Mouse (Mus musculus) small intestine, adult 2 months (tissue): ENCODE measurements around the gene Ptprq. TPM values are rescaled to one million over a fixed set of nuclear protein-coding genes. Genes with fewer than 3 reads are reported as not detected.
A peak's percentile ranks its signal among the peaks of the same experiment; 100 is the strongest.

ENCODE experiments used
- H3K27ac ChIP-seq: fragments of 200-500 bp; 2 replicates; pipeline ENCODE4 v1.5.1; 2012; ENCODE audit warnings: low read depth, low read length, control low read depth, inconsistent platforms; ENCODE audit not compliant: insufficient read depth
- H3K27me3 ChIP-seq: fragments of 200-500 bp; 2 replicates; pipeline ENCODE4 v1.6.1; 2012; ENCODE audit warnings: mild to moderate bottlenecking, moderate library complexity, low read length, inconsistent platforms; ENCODE audit not compliant: control insufficient read depth, insufficient read depth
- H3K36me3 ChIP-seq: fragments of 200-500 bp; 2 replicates; pipeline ENCODE4 v1.6.1; 2012; ENCODE audit warnings: mild to moderate bottlenecking, low read length, control low read depth, inconsistent platforms; ENCODE audit not compliant: control insufficient read depth, insufficient read depth
- H3K4me1 ChIP-seq: fragments of 200-500 bp; 2 replicates; pipeline ENCODE4 v1.6.1; 2012; ENCODE audit warnings: low read length, inconsistent platforms, mixed read lengths; ENCODE audit not compliant: control insufficient read depth, insufficient read depth, insufficient read length
- H3K4me3 ChIP-seq: fragments of 200-500 bp; 2 replicates; pipeline ENCODE4 v1.5.1; 2012; ENCODE audit warnings: low read depth, mild to moderate bottlenecking, control low read depth, inconsistent platforms, low read length, moderate library complexity
- CTCF ChIP-seq: fragments of 200-500 bp; IDR thresholded peaks from 2 replicates; pipeline ENCODE4 v1.5.1; 2012; ENCODE audit warnings: low read depth, mild to moderate bottlenecking, control low read depth, inconsistent platforms, low read length, moderate library complexity, mixed read lengths; ENCODE audit not compliant: insufficient replicate concordance, insufficient read length; ENCODE audit errors: extremely low read depth
- POLR2A ChIP-seq: fragments of 200-500 bp; IDR thresholded peaks from 2 replicates; pipeline ENCODE4 v1.6.1; 2012; ENCODE audit warnings: low read depth, mild to moderate bottlenecking, control low read depth, inconsistent platforms, low read length, moderate library complexity
- WGBS: fragments of 180-500 bp; shearing (Covaris S2); methylation state at CpG from one replicate; pipeline ENCODE4 v1.1.7; 2018; 5-methylcytosine and 5-hydroxymethylcytosine counted together
- polyA plus RNA-seq: library from polyadenylated mRNA; depleted of rRNA; stranded (reverse); fragments of >200 nt; gene quantifications from 2 replicates; pipeline ENCODE4 v1.2.3, GENCODE M21; 2012; rRNA removed

Ptprq gene
- polyA plus RNA-seq = not detected in 2 replicates

- TF ChIP-seq POLR2A = no peak
- TF ChIP-seq CTCF = no peak
- Histone ChIP-seq H3K4me3 (no peak within 1 kb of the TSS), H3K4me1 (no peaks in the 10 kb centered on the region), H3K27ac (no peak within 1 kb of the TSS), H3K36me3 (no peaks in the 10 kb centered on the region), H3K27me3 (no peaks in the 10 kb centered on the region)
- WGBS = 66% methylated on average over 1 of the region's 1 CpGs
These were observed at the start of gene Ptprq for GRCm38 (mm10) chr10:107719806-107720205. Ptprq (minus strand) TSS chr10:107720051.

DNA sequence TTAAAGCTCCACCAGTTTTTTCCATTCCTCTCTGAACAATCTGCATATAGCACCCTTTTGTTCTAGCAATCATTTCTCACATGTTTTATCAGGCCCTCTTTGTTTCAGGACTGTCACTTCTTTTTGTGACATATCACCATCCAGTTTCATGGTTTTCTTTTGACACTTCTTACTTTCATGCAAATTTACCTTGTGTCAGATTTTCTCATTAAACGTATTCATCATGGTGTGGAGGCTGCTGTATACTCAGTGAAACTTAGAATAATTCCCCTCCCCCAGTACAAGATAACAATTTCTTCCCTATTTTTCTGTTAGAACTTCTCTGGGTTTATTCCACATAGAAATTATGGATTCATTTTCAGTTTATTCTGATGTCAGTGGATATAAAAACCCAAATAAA, 39.8 kb upstream of the Ptprq start:
- WGBS = 75% methylated on average over 1 of the region's 1 CpGs
- H3K27me3 ChIP-seq = no peaks in the 10 kb centered on the region

GRCm38 (mm10) chr10:107753471-107753870, 33.6 kb upstream of the Ptprq start:
- Histone ChIP-seq H3K27me3 (no peaks in the 10 kb centered on the region), H3K36me3 (no peaks in the 10 kb centered on the region), H3K4me3 (no peak overlapping the region), H3K27ac (no peak overlapping the region), H3K4me1 (peaks cover 5% of the 10 kb centered on the region; the same call in 1 of the 2 replicates)
- WGBS = 87% methylated on average over 3 of the region's 3 CpGs
- TF ChIP-seq POLR2A = no peak
- no peak for TF ChIP-seq CTCF

More for the DNA sequence above, 39.8 kb upstream of the Ptprq start:
- H3K36me3 ChIP-seq = no peaks in the 10 kb centered on the region
- H3K27ac ChIP-seq = no peak overlapping the region
- no peak overlapping the region for H3K4me3 ChIP-seq
- no peak for TF ChIP-seq CTCF
- TF ChIP-seq POLR2A = no peak
- H3K4me1 ChIP-seq = no peaks in the 10 kb centered on the region

- 12% methylated on average over 15 of the region's 15 CpGs for WGBS
- peaks cover 5% of the 10 kb centered on the region; the same call in 1 of the 2 replicates for H3K4me1 ChIP-seq
These were observed 32.7 kb upstream of the Ptprq start for GRCm38 (mm10) chr10:107752351-107753143.

DNA sequence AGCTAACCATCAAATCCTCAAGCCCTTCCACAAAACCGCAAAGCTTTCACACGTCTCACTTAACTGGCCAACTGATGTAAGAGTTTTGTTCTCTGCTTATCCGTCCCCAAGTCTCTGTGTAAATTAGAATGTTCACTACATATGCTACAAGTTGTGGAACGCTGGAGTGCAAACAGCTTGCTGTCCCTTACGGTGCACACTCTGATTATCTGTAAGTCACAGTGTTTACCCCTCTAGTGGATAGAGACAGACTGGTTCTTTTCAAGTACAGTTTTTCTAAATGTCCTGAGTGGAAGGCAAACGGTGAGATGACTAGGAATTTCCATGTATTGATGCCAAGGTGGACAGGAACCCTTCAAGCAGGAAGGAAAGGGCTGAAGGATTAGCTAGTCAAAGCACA, 32.1 kb upstream of the Ptprq start:
- 19% methylated on average over 6 of the region's 6 CpGs for WGBS
- no peak overlapping the region for H3K27ac ChIP-seq

More at GRCm38 (mm10) chr10:107752351-107753143, 32.7 kb upstream of the Ptprq start:
- H3K27ac ChIP-seq = no peak overlapping the region; the same call in 1 of the 2 replicates
- peak overlapping the region; percentile 35; the same call in 1 of the 2 replicates for H3K4me3 ChIP-seq
- H3K36me3 ChIP-seq = no peaks in the 10 kb centered on the region
- no peaks in the 10 kb centered on the region for H3K27me3 ChIP-seq
- no peak for TF ChIP-seq CTCF
- TF ChIP-seq POLR2A = no peak

DNA sequence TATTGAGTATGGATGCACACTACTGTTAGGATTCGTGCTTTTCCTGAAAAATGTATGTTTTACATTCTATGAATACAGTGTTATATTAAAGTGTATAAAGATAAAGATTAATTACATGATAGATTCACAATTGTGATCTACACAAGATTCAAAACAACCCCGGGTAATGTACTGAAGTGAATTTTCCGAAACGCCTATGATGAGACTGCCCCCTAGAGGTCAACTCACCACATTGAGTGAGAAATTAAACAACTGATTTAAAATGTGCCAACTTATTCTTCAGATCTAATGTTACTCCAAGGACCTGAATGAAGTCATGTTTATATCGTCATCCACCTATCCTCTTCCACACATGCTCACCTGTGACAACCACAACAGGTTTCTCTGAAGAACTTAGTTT, 27.7 kb upstream of the Ptprq start:
- Histone ChIP-seq H3K4me3 (no peak overlapping the region), H3K27me3 (no peaks in the 10 kb centered on the region), H3K36me3 (no peaks in the 10 kb centered on the region), H3K4me1 (peaks cover 3% of the 10 kb centered on the region; the same call in 1 of the 2 replicates), H3K27ac (no peak overlapping the region)
- TF ChIP-seq CTCF = no peak
- TF ChIP-seq POLR2A = no peak
- WGBS = 9% methylated on average over 5 of the region's 5 CpGs

More for the DNA sequence above, 32.1 kb upstream of the Ptprq start:
- H3K36me3 ChIP-seq = no peaks in the 10 kb centered on the region
- H3K4me1 ChIP-seq = peaks cover 5% of the 10 kb centered on the region; the same call in 1 of the 2 replicates
- no peak for TF ChIP-seq POLR2A
- no peak for TF ChIP-seq CTCF
- no peak overlapping the region for H3K4me3 ChIP-seq
- H3K27me3 ChIP-seq = no peaks in the 10 kb centered on the region

DNA sequence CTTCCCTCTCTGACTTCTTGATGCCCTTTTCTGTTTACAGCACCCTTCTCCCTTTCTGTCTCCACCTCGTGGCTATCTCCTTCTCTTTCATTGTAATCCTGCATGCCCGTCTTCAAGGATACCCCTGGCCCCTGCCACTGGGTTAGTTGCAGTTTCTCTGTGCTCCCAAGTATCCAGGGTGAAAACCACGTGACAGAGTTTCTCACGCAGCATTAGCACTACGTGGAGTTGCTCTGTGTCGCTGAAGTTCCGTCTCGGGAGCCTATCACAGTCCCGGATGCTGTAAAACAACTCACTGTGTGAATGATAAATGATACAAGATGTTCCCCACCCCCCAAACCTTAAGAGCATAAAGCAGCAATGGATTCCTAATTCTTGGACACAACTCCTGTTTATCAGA, 26.9 kb upstream of the Ptprq start:
- Histone ChIP-seq H3K27me3 (no peaks in the 10 kb centered on the region), H3K4me1 (peaks cover 3% of the 10 kb centered on the region; the same call in 1 of the 2 replicates), H3K27ac (no peak overlapping the region), H3K4me3 (no peak overlapping the region), H3K36me3 (no peaks in the 10 kb centered on the region)
- no peak for TF ChIP-seq CTCF
- no peak for TF ChIP-seq POLR2A
- WGBS = 10% methylated on average over 9 of the region's 9 CpGs
